Mouse (Mus musculus) layer of hippocampus, adult 2 months (tissue): ENCODE data around the gene Nfix. TPM values are rescaled to one million over a fixed set of nuclear protein-coding genes. Genes with fewer than 3 reads are reported as not detected.

Source experiments
- DNase-seq, 2 experiments: peaks; one replicate each; pipeline ENCODE4 v3.0.0; 2022; ENCODE audit warnings: low spot score in 2 of 2
- H3K27ac ChIP-seq: fragments of 200-600 bp; 2 replicates; pipeline ENCODE4 v1.8.1; 2022
- H3K4me3 ChIP-seq: fragments of 200-600 bp; 2 replicates; pipeline ENCODE4 v1.8.1; 2022; ENCODE audit warnings: mild to moderate bottlenecking
- CTCF ChIP-seq: fragments of 200-600 bp; conservative IDR thresholded peaks from 2 replicates; pipeline ENCODE4 v1.8.1; 2022; ENCODE audit warnings: antibody characterized with exemption, mild to moderate bottlenecking, moderate library complexity
- total RNA-seq, 2 experiments: library from RNA; stranded (reverse); gene quantifications; 2 replicates each; pipeline ENCODE4 v1.2.3; 2021

The Nfix gene
- total RNA-seq, 2 experiments from 2014 or later, result 408 to 482 TPM

DNA sequence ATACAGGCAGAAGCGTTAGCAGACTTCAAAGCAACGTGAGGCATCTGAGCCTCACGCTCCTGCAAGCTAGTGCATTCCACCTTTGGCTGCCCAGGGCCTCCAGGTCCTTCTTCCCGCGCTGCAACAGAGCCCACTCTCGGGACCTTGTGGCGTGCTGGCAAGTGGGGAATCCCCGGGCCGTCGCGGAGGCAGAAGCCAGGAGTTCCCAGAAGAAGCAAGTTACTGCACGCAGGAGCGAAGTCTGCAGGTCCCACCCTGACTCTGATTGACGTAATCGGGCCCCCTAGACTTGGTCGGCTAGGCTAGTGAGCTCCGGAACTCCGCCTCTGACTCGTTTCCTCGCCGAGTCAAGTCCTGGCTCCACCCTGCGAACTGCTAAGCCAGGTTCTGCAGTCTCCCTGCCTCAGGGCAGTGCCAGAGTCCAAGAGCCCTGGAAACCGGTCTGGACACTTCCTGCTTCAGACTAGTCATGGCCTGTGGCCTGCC, 143.5 kb downstream of the Nfix start:
- TF ChIP-seq CTCF, result no peak
- Histone ChIP-seq H3K4me3 (peak overlapping the region; percentile 39), H3K27ac (peak overlapping the region; percentile 85)
- DNase-seq, result no peak

DNA sequence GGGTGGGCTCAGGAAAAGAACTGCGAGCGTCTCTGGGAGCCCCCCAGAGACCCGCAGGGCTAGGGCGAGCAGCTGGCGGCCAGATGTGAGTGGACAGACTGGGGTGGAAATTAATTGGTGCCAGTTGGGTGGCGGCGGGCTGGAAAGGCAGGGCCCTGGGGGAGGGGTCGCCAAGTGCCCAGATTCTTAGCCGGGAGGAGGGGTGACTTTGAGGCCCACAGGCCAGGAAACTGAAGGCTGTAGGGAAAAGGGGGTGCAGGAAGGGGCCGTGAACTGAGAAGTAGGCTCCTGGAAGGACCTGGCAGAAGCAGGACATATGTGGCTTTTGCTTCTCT, 144.0 kb downstream of the Nfix start:
- Histone ChIP-seq H3K27ac (peak overlapping the region; percentile 85), H3K4me3 (peak overlapping the region; percentile 39)

DNA sequence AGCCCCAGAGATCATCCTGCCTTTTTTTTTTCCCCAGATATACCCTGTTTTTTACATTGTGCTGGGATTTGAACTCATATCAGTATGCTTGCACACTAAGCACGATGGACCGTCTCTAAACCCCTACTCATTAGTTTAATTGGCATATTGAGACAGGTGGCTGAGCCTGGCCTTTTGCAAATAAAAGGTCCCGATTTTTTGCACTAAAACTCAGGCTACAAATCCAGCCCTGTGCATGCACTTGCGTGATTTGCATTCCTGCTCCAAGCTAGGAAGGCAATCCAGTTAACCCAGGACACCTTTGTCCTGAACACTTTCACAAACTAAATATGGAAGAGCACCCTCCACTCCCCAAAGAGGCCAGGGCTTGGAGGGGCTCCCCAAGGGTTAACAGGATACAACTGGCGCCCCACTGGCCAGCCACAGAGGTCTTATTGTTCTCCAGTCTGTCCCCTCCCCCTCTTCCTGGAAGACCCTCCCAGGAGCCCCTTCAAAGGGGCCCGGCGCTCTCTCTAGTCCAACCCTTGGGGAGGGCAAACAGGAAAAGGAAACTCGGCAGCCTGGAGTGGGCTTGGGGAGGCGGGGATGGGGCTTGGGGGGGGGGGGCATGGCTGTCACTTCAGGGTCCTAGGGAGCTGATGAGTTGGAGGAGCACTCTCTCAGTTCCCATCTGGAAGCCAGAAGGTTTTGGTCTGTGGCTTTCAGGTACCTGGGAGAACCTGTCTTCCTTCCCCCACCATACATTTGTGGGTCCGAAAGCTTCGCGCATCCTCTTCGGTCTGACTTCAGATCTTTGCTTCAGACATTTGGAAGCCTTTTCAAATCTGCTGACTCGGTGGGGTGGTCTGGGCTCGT, 144.6 kb downstream of the Nfix start:
- no peak for DNase-seq
- H3K27ac ChIP-seq, result peak overlapping the region; percentile 85
- no peak for TF ChIP-seq CTCF
- H3K4me3 ChIP-seq, result peak overlapping the region; percentile 39

More for the DNA sequence above, 144.0 kb downstream of the Nfix start:
- TF ChIP-seq CTCF, result no peak
- no peak for DNase-seq

GRCm38 (mm10) chr8:84654597-84654996, 145.5 kb downstream of the Nfix start:
- peak; percentile 51 for TF ChIP-seq CTCF
- no peak for DNase-seq
- Histone ChIP-seq H3K4me3 (no peak overlapping the region), H3K27ac (0 out of 2 replicates have a peak overlapping the region, but pooled peaks have one; percentile 65)

DNA sequence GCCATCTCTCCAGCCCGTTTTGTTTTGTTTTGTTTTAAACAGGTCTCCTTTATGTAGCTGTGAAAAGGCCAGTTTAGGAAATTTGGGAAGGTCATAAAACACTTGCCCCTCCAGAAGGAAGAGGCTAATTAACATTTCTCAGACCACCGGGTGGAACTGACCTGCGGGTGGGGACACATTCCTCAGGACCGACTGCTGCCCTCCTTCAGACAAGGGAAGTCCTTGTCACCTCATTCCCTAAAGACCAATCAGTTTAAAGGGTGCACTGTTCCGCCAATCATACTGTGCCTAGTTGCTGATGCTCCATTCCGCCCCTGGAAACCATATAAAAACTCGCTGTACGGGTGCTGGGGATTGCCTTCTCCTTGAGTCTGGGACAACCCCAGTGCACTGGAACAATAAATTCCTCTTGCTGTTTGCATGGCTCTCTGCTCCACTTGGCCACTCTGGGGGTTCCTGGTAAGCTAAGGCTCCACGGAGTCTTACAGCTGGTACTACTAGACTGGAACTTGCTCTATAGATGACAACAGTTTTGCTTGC, 147.0 kb downstream of the Nfix start:
- no peak for TF ChIP-seq CTCF
- no peak for DNase-seq
- Histone ChIP-seq H3K27ac (no peak overlapping the region), H3K4me3 (no peak overlapping the region)

GRCm38 (mm10) chr8:84650213-84650612, 149.9 kb downstream of the Nfix start:
- TF ChIP-seq CTCF, result no peak
- no peak for DNase-seq
- no peak overlapping the region for H3K4me3 ChIP-seq
- no peak overlapping the region for H3K27ac ChIP-seq

Other genes starting within 250 kb of the Nfix start
- 1 to 10 TPM; 5.1 to 7.2 TPM for gene Ier2, start 137.5 kb downstream of the Nfix start, total RNA-seq
- 100 to 1,000 TPM; 109 to 113 TPM for gene Trmt1, start 114.0 kb downstream of the Nfix start, total RNA-seq
- 10 to 100 TPM; 91.8 to 93.9 TPM for gene Nacc1, start 112.5 kb downstream of the Nfix start, total RNA-seq
- 1 to 10 TPM; 2.3 to 2.6 TPM for gene Lyl1, start 98.9 kb downstream of the Nfix start, total RNA-seq
- under 1 TPM in 1 of 2 experiments, not detected in 1; 0.54 TPM for gene G430095P16Rik, start 77.3 kb downstream of the Nfix start, total RNA-seq
- 10 to 100 TPM; 11.9 TPM for gene Dand5, start 22.5 kb upstream of the Nfix start, total RNA-seq
- 10 to 100 TPM; 23.3 to 26.1 TPM for gene Gadd45gip1, start 31.2 kb upstream of the Nfix start, total RNA-seq
- gene Rad23a, start 40.3 kb upstream of the Nfix start, total RNA-seq, result 10 to 100 TPM; 63.4 to 75.9 TPM
- 100 to 1,000 TPM; 457 to 504 TPM for gene Calr, start 46.6 kb upstream of the Nfix start, total RNA-seq
- 10 to 100 TPM; 49.7 to 58.0 TPM for gene Farsa, start 56.6 kb upstream of the Nfix start, total RNA-seq
- gene Syce2, start 71.8 kb upstream of the Nfix start, total RNA-seq, result 10 to 100 TPM; 17.6 to 19.8 TPM
- 10 to 100 TPM; 37.5 to 41.2 TPM for gene Gcdh, start 93.6 kb upstream of the Nfix start, total RNA-seq
- not detected for gene Klf1, start 101.6 kb upstream of the Nfix start, total RNA-seq
- 1 to 10 TPM; 3.9 to 5.7 TPM for gene Dnase2a, start 108.2 kb upstream of the Nfix start, total RNA-seq
- gene Mast1, start 137.0 kb upstream of the Nfix start, total RNA-seq, result 10 to 100 TPM; 78.9 to 85.5 TPM
- 1 to 10 TPM; 1.1 TPM for gene Rtbdn, start 146.6 kb upstream of the Nfix start, total RNA-seq
- not detected for gene Gm49661, start 169.1 kb upstream of the Nfix start, total RNA-seq
- 100 to 1,000 TPM; 323 to 345 TPM for gene Prdx2, start 169.2 kb upstream of the Nfix start, total RNA-seq
- gene Rnaseh2a, start 169.4 kb upstream of the Nfix start, total RNA-seq, result 10 to 100 TPM; 43.0 to 46.9 TPM
- 10 to 100 TPM; 57.7 to 63.0 TPM for gene Junb, start 178.4 kb upstream of the Nfix start, total RNA-seq
- 1 to 10 TPM; 9.2 to 10.0 TPM for gene Hook2, start 190.3 kb upstream of the Nfix start, total RNA-seq
- not detected for gene Best2, start 214.2 kb upstream of the Nfix start, total RNA-seq
- 100 to 1,000 TPM; 119 to 122 TPM for gene Asna1, start 224.9 kb upstream of the Nfix start, total RNA-seq
- gene Trir, start 226.5 kb upstream of the Nfix start, total RNA-seq, result 100 to 1,000 TPM; 125 to 136 TPM
- 100 to 1,000 TPM; 170 to 175 TPM for gene Tnpo2, start 236.6 kb upstream of the Nfix start, total RNA-seq